Mouse (Mus musculus): ENCODE measurements at regions not wholly inside any gene's neighbourhood (a gene's known extent, or its start where the extent isn't known, plus 50 kb on each side); places are given as distances from the start of the nearest gene placed in this dataset.

DNA sequence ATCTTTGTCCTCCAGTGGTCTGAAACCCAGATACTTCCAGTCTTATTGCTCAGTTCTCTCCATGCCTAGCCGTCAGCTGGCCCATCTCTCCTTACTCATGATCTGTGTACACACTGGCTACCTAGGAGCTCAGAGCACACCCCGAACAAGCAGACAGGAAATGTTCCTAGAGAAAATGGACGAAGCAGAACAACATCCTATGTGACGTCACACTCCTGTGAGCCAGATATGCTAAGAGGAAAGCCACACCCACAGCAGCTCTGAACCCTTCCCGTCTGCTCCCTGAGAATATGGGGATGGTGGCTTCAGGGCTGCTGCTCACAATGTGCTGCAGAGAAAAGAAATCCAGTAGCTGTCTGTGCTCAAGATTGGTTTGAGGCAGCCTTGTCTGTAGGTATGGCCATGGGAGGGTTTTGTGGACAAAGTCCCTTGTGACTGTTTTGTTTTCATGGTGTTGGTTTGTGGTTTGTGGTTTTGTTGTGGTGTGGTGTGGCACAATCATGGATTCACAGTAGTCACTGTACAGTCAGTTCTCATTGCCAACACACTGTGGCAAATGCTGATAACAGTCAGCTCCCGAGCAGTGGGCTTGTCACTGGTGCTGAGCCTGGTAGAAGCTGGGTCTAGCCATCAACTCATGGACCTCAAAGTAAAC lies 57.4 kb upstream of the Insig1 start:
- TF ChIP-seq CTCF (IDR thresholded peaks at IDR 0.05; ENCODE audit: low read depth, low read length) (no peak), POLR2A (IDR thresholded peaks at IDR 0.05; ENCODE audit: insufficient read depth, low read length) (no peak)
